ENCODE assay signal across 8 mouse cellular contexts in genomic region chr14:21987660-21988576, GRCm38 (mm10). TPM values are rescaled to one million over a fixed set of nuclear protein-coding genes. Genes with fewer than 3 reads are reported as not detected.
DNase-seq lines count a peak whose midpoint lies in the region; ATAC-seq and TF ChIP-seq lines count a peak whose summit lies in the region.

No protein-coding gene starts in this region.

- no peaks in the 10 kb centered on the region for H3K9me3 ChIP-seq in forebrain, embryonic 11.5 days (ENCODE audit: control insufficient read depth, low read length)
- no peaks in the 10 kb centered on the region for H3K9me3 ChIP-seq in heart, embryonic 15.5 days (replicated peaks)
- no peaks in the 10 kb centered on the region for H3K9me3 ChIP-seq in liver, embryonic 16.5 days (replicated peaks; ENCODE audit: control insufficient read depth, low read length)
- H3K9me3 ChIP-seq in neural tube, embryonic 13.5 days, result no peaks in the 10 kb centered on the region

- H3K27me3 ChIP-seq in forebrain, embryonic 11.5 days (ENCODE audit: control insufficient read depth, insufficient read depth, low read length), result peaks cover 42% of the 10 kb centered on the region
- H3K27me3 ChIP-seq in heart, embryonic 15.5 days, result peaks cover 56% of the 10 kb centered on the region
- H3K27me3 ChIP-seq in liver, embryonic 16.5 days (ENCODE audit: control insufficient read depth, insufficient read depth, low read depth, low read length), result peaks cover 96% of the 10 kb centered on the region
- H3K27me3 ChIP-seq in neural tube, embryonic 13.5 days, result no peaks in the 10 kb centered on the region
- peaks cover 37% of the 10 kb centered on the region for H3K27me3 ChIP-seq in thymus, adult 2 months (ENCODE audit: control insufficient read depth, insufficient read depth, low read length)

- peak; percentile 61 to 68 for DNase-seq in B cell, adult 2 months
- peak; percentile 98 for DNase-seq in brain, adult 2 months (ENCODE audit: low read depth, low spot score)
- DNase-seq in forebrain, embryonic 11.5 days (ENCODE audit: low spot score), result peak; percentile 97
- DNase-seq in kidney, postnatal 4 days, result peak; percentile 97 to 98
- peak; percentile 57 for DNase-seq in thymus, adult 2 months

- H3K9ac ChIP-seq in forebrain, embryonic 11.5 days (ENCODE audit: low read length), result peak overlapping the region; percentile 86
- peak overlapping the region; percentile 75 for H3K9ac ChIP-seq in heart, embryonic 15.5 days
- H3K9ac ChIP-seq in liver, embryonic 16.5 days (ENCODE audit: low read depth, low read length), result peak overlapping the region; percentile 24; the same call in 1 of the 2 replicates
- peak overlapping the region; percentile 97 for H3K9ac ChIP-seq in neural tube, embryonic 13.5 days

- peak overlapping the region; percentile 94 for H3K27ac ChIP-seq in forebrain, embryonic 11.5 days (ENCODE audit: low read depth, low read length)
- H3K27ac ChIP-seq in heart, embryonic 15.5 days, result peak overlapping the region; percentile 94
- peak overlapping the region; percentile 29; the same call in 1 of the 2 replicates for H3K27ac ChIP-seq in liver, embryonic 16.5 days (ENCODE audit: low read length)
- peak overlapping the region; percentile 99 for H3K27ac ChIP-seq in neural tube, embryonic 13.5 days (replicated peaks)
- H3K27ac ChIP-seq in thymus, adult 2 months (ENCODE audit: control insufficient read depth, insufficient read depth, low read length), result no peak overlapping the region

- peak; percentile 78 for ATAC-seq in forebrain, embryonic 11.5 days (replicated peaks; ENCODE audit: low FRiP score)
- peak; percentile 86 for ATAC-seq in heart, embryonic 15.5 days (replicated peaks; ENCODE audit: insufficient number of reproducible peaks, insufficient read depth, low FRiP score, low read depth)
- ATAC-seq in liver, embryonic 16.5 days (ENCODE audit: low read depth), result peak; percentile 65
- peak; percentile 81 for ATAC-seq in neural tube, embryonic 13.5 days (ENCODE audit: low read depth)

- H3K4me1 ChIP-seq in forebrain, embryonic 11.5 days (replicated peaks; ENCODE audit: control insufficient read depth, insufficient read depth, low read length), result peaks cover 33% of the 10 kb centered on the region
- H3K4me1 ChIP-seq in heart, embryonic 15.5 days (replicated peaks), result peaks cover 57% of the 10 kb centered on the region
- peaks cover 3% of the 10 kb centered on the region for H3K4me1 ChIP-seq in liver, embryonic 16.5 days (ENCODE audit: control insufficient read depth, low read depth, low read length)
- peaks cover 60% of the 10 kb centered on the region for H3K4me1 ChIP-seq in neural tube, embryonic 13.5 days (replicated peaks)
- H3K4me1 ChIP-seq in thymus, adult 2 months (replicated peaks; ENCODE audit: control insufficient read depth, insufficient read depth, low read length), result peaks cover 12% of the 10 kb centered on the region

- WGBS in forebrain, embryonic 11.5 days, result under 1% methylated on average over 74 of the region's 74 CpGs
- under 1% methylated on average over 74 of the region's 74 CpGs for WGBS in heart, embryonic 15.5 days
- WGBS in liver, embryonic 16.5 days (ENCODE audit: insufficient replicate concordance), result under 1% methylated on average over 74 of the region's 74 CpGs
- WGBS in neural tube, embryonic 13.5 days, result under 1% methylated on average over 74 of the region's 74 CpGs
- WGBS in thymus, adult 2 months, result under 1% methylated on average over 74 of the region's 74 CpGs

- no peaks in the 10 kb centered on the region; the same call in 1 of the 2 replicates for H3K36me3 ChIP-seq in forebrain, embryonic 11.5 days (ENCODE audit: control insufficient read depth, insufficient read depth, low read length)
- H3K36me3 ChIP-seq in heart, embryonic 15.5 days, result no peaks in the 10 kb centered on the region
- H3K36me3 ChIP-seq in liver, embryonic 16.5 days (ENCODE audit: control insufficient read depth, insufficient read depth), result no peaks in the 10 kb centered on the region
- H3K36me3 ChIP-seq in neural tube, embryonic 13.5 days, result peaks cover 13% of the 10 kb centered on the region
- H3K36me3 ChIP-seq in thymus, adult 2 months (ENCODE audit: control insufficient read depth, insufficient read depth, low read length), result no peaks in the 10 kb centered on the region

- H3K4me3 ChIP-seq in forebrain, embryonic 11.5 days (ENCODE audit: low read depth, low read length), result peak overlapping the region; percentile 76
- H3K4me3 ChIP-seq in heart, embryonic 15.5 days, result peak overlapping the region; percentile 83
- peak overlapping the region; percentile 56 for H3K4me3 ChIP-seq in liver, embryonic 16.5 days (ENCODE audit: low read depth, low read length)
- peak overlapping the region; percentile 91 for H3K4me3 ChIP-seq in neural tube, embryonic 13.5 days
- H3K4me3 ChIP-seq in thymus, adult 2 months (ENCODE audit: control insufficient read depth, insufficient read depth, low read length), result peak overlapping the region; percentile 45

- no peak for TF ChIP-seq POLR2A in thymus, adult 2 months (IDR thresholded peaks at IDR 0.05; ENCODE audit: control insufficient read depth, extremely low read depth, insufficient read depth, low read length, poor library complexity)

- peak overlapping the region; percentile 93 for H3K4me2 ChIP-seq in forebrain, embryonic 11.5 days (ENCODE audit: low read depth, low read length, severe bottlenecking)
- H3K4me2 ChIP-seq in heart, embryonic 15.5 days, result peak overlapping the region; percentile 98
- H3K4me2 ChIP-seq in liver, embryonic 16.5 days (ENCODE audit: low read depth, low read length), result peak overlapping the region; percentile 57
- peak overlapping the region; percentile 91 for H3K4me2 ChIP-seq in neural tube, embryonic 13.5 days

- no peak for TF ChIP-seq CTCF in thymus, adult 2 months (IDR thresholded peaks at IDR 0.05; ENCODE audit: borderline replicate concordance, control insufficient read depth, extremely low read depth, insufficient read depth, low read length, poor library complexity)

RNA-seq across cellular contexts. Expression of gene Zfp503, which starts 1.5 kb away (rescaled TPM):
- polyA plus RNA-seq in forebrain, embryonic 11.5 days (2014; fragmentation: Nextera tagmentation; extraction: Ambion mirVana), result 6.6 and 6.7 TPM in 2 replicates
- polyA plus RNA-seq in heart, embryonic 15.5 days (2015; fragmentation: Nextera tagmentation; extraction: Ambion mirVana), result 3.0 and 5.4 TPM in 2 replicates
- polyA plus RNA-seq in liver, embryonic 16.5 days (2015; fragmentation: Nextera tagmentation; extraction: Ambion mirVana), result 0.49 and 0.61 TPM in 2 replicates
- polyA plus RNA-seq in neural tube, embryonic 13.5 days (2015; fragmentation: Nextera tagmentation; extraction: Ambion mirVana), result 16.9 and 20.4 TPM in 2 replicates
- 8.1 and 8.4 TPM in 2 replicates for polyA plus RNA-seq in thymus, adult 2 months (2012; rRNA removed)

RNA-seq across cellular contexts. Expression of gene Lrmda, which starts 31.6 kb away (rescaled TPM):
- polyA plus RNA-seq in forebrain, embryonic 11.5 days (2014; fragmentation: Nextera tagmentation; extraction: Ambion mirVana), result not detected in 2 replicates
- 0.70 and 0.83 TPM in 2 replicates for polyA plus RNA-seq in heart, embryonic 15.5 days (2015; fragmentation: Nextera tagmentation; extraction: Ambion mirVana)
- 0.46 TPM in 2 replicates for polyA plus RNA-seq in liver, embryonic 16.5 days (2015; fragmentation: Nextera tagmentation; extraction: Ambion mirVana)
- 0.54 TPM in 1 of 2 replicates, not detected in the other for polyA plus RNA-seq in neural tube, embryonic 13.5 days (2015; fragmentation: Nextera tagmentation; extraction: Ambion mirVana)
- 0.51 and 0.68 TPM in 2 replicates for polyA plus RNA-seq in thymus, adult 2 months (2012; rRNA removed)

Comparison
In these comparisons a context has a peak if more than half of its experiments do, and no peak if none do; other contexts are left out.
1. H3K9ac ChIP-seq: peak in every context shown above with its lines; median percentile 97 in neural tube, embryonic 13.5 days; 86 in forebrain, embryonic 11.5 days; 75 in heart, embryonic 15.5 days; 24 in liver, embryonic 16.5 days.